Mouse (Mus musculus) forebrain, embryonic 13.5 days (tissue): ENCODE data around the gene Adipor1. TPM values are rescaled to one million over a fixed set of nuclear protein-coding genes. Genes with fewer than 3 reads are reported as not detected.

Source experiments
- ATAC-seq: fragments of 200-750 bp; cut with Nextera tagmentation; 2 replicates; pipeline ENCODE4 v1.8.0; 2017
- H3K27ac ChIP-seq: fragments of 300-500 bp; sonication (generic); 2 replicates; pipeline ENCODE4 v1.5.1; 2015; ENCODE audit warnings: inconsistent platforms, mild to moderate bottlenecking, moderate library complexity
- H3K27me3 ChIP-seq: fragments of 300-500 bp; sonication (generic); 2 replicates; pipeline ENCODE4 v1.6.1; 2015; ENCODE audit warnings: mild to moderate bottlenecking, inconsistent platforms
- H3K36me3 ChIP-seq: fragments of 300-500 bp; sonication (generic); 2 replicates; pipeline ENCODE4 v1.6.1; 2015; ENCODE audit warnings: mild to moderate bottlenecking, inconsistent platforms; ENCODE audit not compliant: poor library complexity, severe bottlenecking
- H3K4me1 ChIP-seq: fragments of 300-500 bp; sonication (generic); 2 replicates; pipeline ENCODE4 v1.6.1; 2015; ENCODE audit warnings: inconsistent platforms
- H3K4me2 ChIP-seq: fragments of 300-500 bp; sonication (generic); 2 replicates; pipeline ENCODE4 v1.6.1; 2015; ENCODE audit warnings: inconsistent platforms, mild to moderate bottlenecking, moderate library complexity
- H3K4me3 ChIP-seq: fragments of 300-500 bp; sonication (generic); 2 replicates; pipeline ENCODE4 v1.5.1; 2015; ENCODE audit warnings: mild to moderate bottlenecking, inconsistent platforms
- H3K9ac ChIP-seq: fragments of 300-500 bp; sonication (generic); 2 replicates; pipeline ENCODE4 v1.6.1; 2015; ENCODE audit warnings: mild to moderate bottlenecking, inconsistent platforms
- H3K9me3 ChIP-seq: fragments of 300-500 bp; sonication (generic); replicated peaks from 2 replicates; pipeline ENCODE4 v1.6.1; 2016; ENCODE audit warnings: inconsistent platforms
- WGBS: fragments of 180-500 bp; shearing (Covaris S2); methylation state at CpG from one replicate; pipeline ENCODE4 v1.1.7; 2015; 5-methylcytosine and 5-hydroxymethylcytosine counted together
- polyA plus RNA-seq: library from polyadenylated mRNA; unstranded; fragments of >200 nt; fragmentation: Nextera tagmentation; extraction: Ambion mirVana; gene quantifications from 2 replicates; pipeline ENCODE4 v1.2.1, GENCODE M21; 2015

Gene Adipor1
- polyA plus RNA-seq, 1 experiment from 2014 or later, result 57.8 TPM

DNA sequence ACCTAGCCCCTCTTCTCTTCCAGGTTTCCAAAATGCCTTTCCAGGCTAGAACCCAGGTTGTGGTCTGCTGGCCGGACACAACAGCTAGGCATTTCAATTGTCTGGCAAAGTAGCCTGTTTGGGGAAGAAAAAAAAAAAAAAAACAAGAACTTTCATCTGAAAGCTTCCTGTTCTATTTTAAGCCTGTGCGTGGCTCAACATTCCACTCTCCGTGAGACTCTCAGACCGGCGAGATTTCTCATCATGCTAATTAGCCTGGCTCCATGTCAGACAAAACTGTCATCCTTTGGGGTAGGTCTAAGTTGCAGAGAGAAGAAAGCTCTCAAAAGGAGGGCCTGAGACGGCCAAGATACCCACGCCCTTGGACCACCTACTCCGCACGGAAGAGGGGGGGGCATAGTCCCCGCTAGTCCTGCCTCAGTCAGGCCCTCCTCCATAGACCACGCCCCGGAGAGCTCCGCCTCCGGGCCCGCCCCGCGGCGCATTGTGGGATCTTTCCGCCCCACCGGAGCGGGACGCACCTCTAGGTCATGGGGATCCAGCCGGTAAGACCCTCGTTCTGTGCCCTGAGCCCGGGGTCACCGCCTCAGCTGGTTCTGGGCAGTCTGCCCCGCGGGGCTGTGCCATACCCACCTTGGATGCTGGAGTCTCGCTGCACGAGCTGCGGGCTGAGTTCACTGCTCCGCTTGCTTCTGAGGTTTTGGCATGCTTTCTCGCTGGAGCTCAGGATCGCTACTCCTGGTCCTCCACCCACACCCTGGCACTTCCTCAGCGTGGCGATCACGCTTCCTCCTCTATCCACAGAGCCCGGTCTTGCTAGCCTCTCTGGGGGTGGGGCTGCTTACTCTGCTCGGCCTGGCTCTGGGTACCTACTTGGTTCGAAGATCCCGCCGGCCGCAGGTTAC is 9.4 kb upstream of the Adipor1 start, which contains the start of gene Cyb5r1:
Cyb5r1 (plus strand) TSS at position 51 of the 905 bp plus-strand sequence.
- Histone ChIP-seq H3K4me3 (peak within 1 kb of the TSS; percentile 82), H3K27ac (no peak within 1 kb of the TSS), H3K27me3 (no peaks in the 10 kb centered on the region), H3K4me1 (peaks cover 8% of the 10 kb centered on the region), H3K36me3 (peaks cover 30% of the 10 kb centered on the region), H3K9ac (peak within 1 kb of the TSS; percentile 80), H3K4me2 (peak within 1 kb of the TSS; percentile 91), H3K9me3 (no peaks in the 10 kb centered on the region)
- peak; percentile 98 for ATAC-seq
- 2% methylated on average over 43 of the region's 43 CpGs for WGBS

DNA sequence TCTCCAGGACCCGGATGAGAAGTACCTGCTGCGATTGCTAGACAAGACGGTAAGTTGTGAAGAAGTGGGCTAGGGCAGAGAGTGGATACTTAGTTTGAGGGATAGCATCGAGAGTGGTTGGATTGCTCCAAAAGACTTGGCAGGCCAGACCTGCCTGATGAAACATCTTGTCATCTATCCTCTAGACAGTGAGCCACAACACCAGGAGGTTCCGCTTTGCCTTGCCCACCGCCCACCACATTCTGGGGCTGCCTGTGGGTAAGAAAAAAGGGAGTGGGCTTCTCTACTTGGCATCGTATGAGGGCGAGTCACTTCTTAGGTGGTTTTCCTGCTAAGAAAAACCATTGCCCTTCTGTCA is 8.8 kb upstream of the Adipor1 start:
- Histone ChIP-seq H3K27ac (no peak overlapping the region), H3K4me2 (peak overlapping the region; percentile 91), H3K27me3 (no peaks in the 10 kb centered on the region), H3K4me3 (peak overlapping the region; percentile 82), H3K4me1 (peaks cover 8% of the 10 kb centered on the region), H3K36me3 (peaks cover 34% of the 10 kb centered on the region), H3K9ac (peak overlapping the region; percentile 80), H3K9me3 (no peaks in the 10 kb centered on the region)
- WGBS, result 44% methylated on average over 8 of the region's 8 CpGs
- ATAC-seq, result peak; percentile 41; the same call in 1 of the 2 replicates

DNA sequence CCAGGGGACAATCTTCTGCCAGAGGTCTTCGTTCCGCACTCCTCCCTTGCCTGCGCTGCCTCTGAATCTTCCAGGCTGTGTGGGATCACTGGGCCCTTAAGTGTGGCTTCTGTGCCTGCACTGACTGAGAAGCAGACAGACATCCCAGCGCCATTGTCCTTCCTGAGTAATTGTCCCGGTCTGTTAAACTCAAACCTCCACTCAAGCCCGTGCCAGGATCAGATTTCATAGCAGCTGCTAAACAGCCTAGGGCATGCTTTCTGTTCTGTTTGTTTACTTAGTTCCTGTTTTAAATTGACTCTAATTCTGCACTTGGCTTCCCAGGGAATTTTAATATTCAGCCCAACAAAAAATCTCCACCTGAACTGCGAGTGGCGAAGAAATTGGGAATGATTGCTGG is 7.1 kb upstream of the Adipor1 start:
- no peak for ATAC-seq
- H3K4me1 ChIP-seq, result peaks cover 8% of the 10 kb centered on the region
- H3K4me2 ChIP-seq, result no peak overlapping the region
- H3K36me3 ChIP-seq, result peaks cover 39% of the 10 kb centered on the region
- no peak overlapping the region for H3K9ac ChIP-seq
- H3K4me3 ChIP-seq, result no peak overlapping the region
- no peaks in the 10 kb centered on the region for H3K27me3 ChIP-seq
- no peaks in the 10 kb centered on the region for H3K9me3 ChIP-seq
- WGBS, result 85% methylated on average over 8 of the region's 8 CpGs
- H3K27ac ChIP-seq, result no peak overlapping the region

- WGBS, result 93% methylated on average over 9 of the region's 9 CpGs
- ATAC-seq, result no peak
- no peak overlapping the region for H3K9ac ChIP-seq
Observed at GRCm38 (mm10) chr1:134411706-134412629, 3.2 kb upstream of the Adipor1 start.

DNA sequence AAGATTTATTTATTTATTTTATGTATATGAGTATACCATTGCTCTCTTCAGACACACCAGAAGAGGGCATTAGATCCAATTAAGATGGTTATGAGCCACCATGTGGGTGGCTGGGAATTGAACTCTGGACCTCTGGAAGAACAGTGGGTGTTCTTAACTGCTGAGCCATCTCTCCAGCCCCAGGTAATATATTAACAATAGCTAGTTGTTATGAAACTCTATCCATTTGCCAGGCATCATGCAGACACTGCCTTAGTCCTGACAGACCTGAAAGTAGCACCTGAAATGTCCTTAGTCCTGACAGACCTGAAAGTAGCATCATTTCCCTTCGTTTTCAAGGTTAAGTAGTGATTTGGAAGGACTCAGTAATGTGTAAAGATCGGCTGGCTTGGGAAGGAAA is 1.1 kb upstream of the Adipor1 start:
- H3K36me3 ChIP-seq, result peaks cover 23% of the 10 kb centered on the region
- no peak overlapping the region for H3K4me2 ChIP-seq
- no peaks in the 10 kb centered on the region for H3K27me3 ChIP-seq
- H3K27ac ChIP-seq, result peak overlapping the region; percentile 89; the same call in 1 of the 2 replicates
- no peak overlapping the region for H3K9ac ChIP-seq
- no peak overlapping the region for H3K4me3 ChIP-seq
- H3K9me3 ChIP-seq, result no peaks in the 10 kb centered on the region
- no peak for ATAC-seq
- H3K4me1 ChIP-seq, result peaks cover 35% of the 10 kb centered on the region
- 61% methylated on average over 2 of the region's 2 CpGs for WGBS

More at GRCm38 (mm10) chr1:134411706-134412629, 3.2 kb upstream of the Adipor1 start:
- H3K27ac ChIP-seq, result no peak overlapping the region
- H3K9me3 ChIP-seq, result no peaks in the 10 kb centered on the region
- H3K27me3 ChIP-seq, result no peaks in the 10 kb centered on the region
- H3K4me2 ChIP-seq, result no peak overlapping the region
- H3K36me3 ChIP-seq, result peaks cover 39% of the 10 kb centered on the region
- no peak overlapping the region for H3K4me3 ChIP-seq
- peaks cover 20% of the 10 kb centered on the region for H3K4me1 ChIP-seq

DNA sequence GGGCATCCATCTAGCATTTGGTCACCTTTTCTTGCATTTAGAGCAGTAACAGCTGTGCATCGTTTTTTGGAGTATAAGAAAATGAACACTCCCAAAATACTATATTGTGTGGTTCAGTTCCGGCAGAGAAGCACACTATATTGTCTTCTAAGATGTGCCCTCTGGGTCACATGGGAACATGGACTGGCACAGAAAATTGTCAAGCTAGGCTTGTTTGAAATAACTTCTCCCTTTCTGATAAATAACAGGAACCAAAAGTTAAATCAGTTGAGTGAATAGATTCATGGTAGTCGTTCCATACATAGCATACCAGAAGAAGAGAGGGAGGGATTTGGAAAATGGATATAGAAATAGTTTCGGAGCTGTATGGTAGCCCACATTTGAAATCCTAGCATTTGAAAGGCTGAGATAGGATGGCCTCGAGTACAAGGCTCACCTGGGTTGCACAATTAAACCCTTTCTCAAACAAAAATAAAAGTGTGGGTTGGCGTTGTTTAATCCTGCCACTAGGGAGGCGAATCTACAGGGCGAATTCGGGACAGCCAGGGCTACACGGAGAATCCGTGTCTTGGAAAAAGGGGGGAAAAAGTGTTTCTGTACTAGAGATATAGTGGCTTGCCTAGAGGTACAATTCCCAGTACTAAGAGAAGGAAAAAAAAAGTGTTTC is 544 bp upstream of the Adipor1 start:
- ATAC-seq, result peak; percentile 48
- Histone ChIP-seq H3K9ac (peak overlapping the region; percentile 59), H3K36me3 (peaks cover 19% of the 10 kb centered on the region), H3K27ac (peak overlapping the region; percentile 89), H3K27me3 (no peaks in the 10 kb centered on the region), H3K9me3 (no peaks in the 10 kb centered on the region), H3K4me1 (peaks cover 41% of the 10 kb centered on the region), H3K4me2 (peak overlapping the region; percentile 64), H3K4me3 (peak overlapping the region; percentile 87)
- 14% methylated on average over 11 of the region's 11 CpGs for WGBS

GRCm38 (mm10) chr1:134418414-134418975 is 3.3 kb downstream of the Adipor1 start:
- H3K27ac ChIP-seq, result no peak overlapping the region
- WGBS, result 90% methylated on average over 2 of the region's 2 CpGs
- no peaks in the 10 kb centered on the region for H3K27me3 ChIP-seq
- H3K9me3 ChIP-seq, result no peaks in the 10 kb centered on the region
- no peak for ATAC-seq
- no peak overlapping the region for H3K4me3 ChIP-seq
- peaks cover 9% of the 10 kb centered on the region for H3K36me3 ChIP-seq
- H3K4me2 ChIP-seq, result no peak overlapping the region
- H3K4me1 ChIP-seq, result peaks cover 46% of the 10 kb centered on the region
- no peak overlapping the region for H3K9ac ChIP-seq

GRCm38 (mm10) chr1:134419176-134419575 is 4.0 kb downstream of the Adipor1 start:
- H3K4me1 ChIP-seq, result peaks cover 44% of the 10 kb centered on the region

GRCm38 (mm10) chr1:134419751-134420458 is 4.7 kb downstream of the Adipor1 start:
- Histone ChIP-seq H3K4me3 (no peak overlapping the region), H3K9ac (no peak overlapping the region), H3K27me3 (no peaks in the 10 kb centered on the region), H3K27ac (0 out of 2 replicates have a peak overlapping the region, but pooled peaks have one; percentile 2), H3K36me3 (peaks cover 23% of the 10 kb centered on the region), H3K4me2 (no peak overlapping the region), H3K9me3 (no peaks in the 10 kb centered on the region), H3K4me1 (peaks cover 38% of the 10 kb centered on the region)
- ATAC-seq, result no peak
- 44% methylated on average over 5 of the region's 5 CpGs for WGBS

More at GRCm38 (mm10) chr1:134419176-134419575, 4.0 kb downstream of the Adipor1 start:
- H3K27ac ChIP-seq, result 0 out of 2 replicates have a peak overlapping the region, but pooled peaks have one; percentile 2
- H3K4me2 ChIP-seq, result no peak overlapping the region
- H3K4me3 ChIP-seq, result no peak overlapping the region
- WGBS, result 84% methylated on average over 1 of the region's 1 CpGs
- no peaks in the 10 kb centered on the region for H3K9me3 ChIP-seq
- ATAC-seq, result no peak
- H3K36me3 ChIP-seq, result peaks cover 16% of the 10 kb centered on the region
- no peaks in the 10 kb centered on the region for H3K27me3 ChIP-seq
- H3K9ac ChIP-seq, result no peak overlapping the region

GRCm38 (mm10) chr1:134423911-134424310 is 8.7 kb downstream of the Adipor1 start:
- no peak overlapping the region for H3K4me2 ChIP-seq

GRCm38 (mm10) chr1:134426289-134426688 is 11.1 kb downstream of the Adipor1 start:
- Histone ChIP-seq H3K4me3 (no peak overlapping the region), H3K4me2 (no peak overlapping the region), H3K4me1 (no peaks in the 10 kb centered on the region), H3K9ac (no peak overlapping the region), H3K27me3 (no peaks in the 10 kb centered on the region), H3K9me3 (no peaks in the 10 kb centered on the region), H3K27ac (no peak overlapping the region), H3K36me3 (peaks cover 85% of the 10 kb centered on the region)
- no peak for ATAC-seq
- WGBS, result 89% methylated on average over 5 of the region's 5 CpGs

More at GRCm38 (mm10) chr1:134423911-134424310, 8.7 kb downstream of the Adipor1 start:
- no peak overlapping the region for H3K4me3 ChIP-seq
- peaks cover 12% of the 10 kb centered on the region for H3K4me1 ChIP-seq
- no peaks in the 10 kb centered on the region for H3K27me3 ChIP-seq
- no peaks in the 10 kb centered on the region for H3K9me3 ChIP-seq
- H3K27ac ChIP-seq, result no peak overlapping the region
- 79% methylated on average over 10 of the region's 10 CpGs for WGBS
- H3K36me3 ChIP-seq, result peaks cover 63% of the 10 kb centered on the region
- no peak overlapping the region for H3K9ac ChIP-seq
- ATAC-seq, result no peak
